Mouse (Mus musculus) adrenal gland, adult (tissue): ENCODE results near the gene Olfr1150-ps1.
A peak's percentile ranks its signal among the peaks of the same experiment; 100 is the strongest.

ENCODE experiments used
- DNase-seq, 2 experiments: peaks; one replicate each; pipeline ENCODE4 v3.0.0; 2022 to 2023; ENCODE audit warnings: low spot score in 1 of 2; ENCODE audit not compliant: inconsistent age in 2 of 2

Gene Olfr1150-ps1

GRCm38 (mm10) chr2:87843693-87844092 is at the start of gene Olfr1150-ps1:
Gene Olfr1150-ps1 (plus strand): TSS chr2:87843993.
- no peak for DNase-seq

DNA sequence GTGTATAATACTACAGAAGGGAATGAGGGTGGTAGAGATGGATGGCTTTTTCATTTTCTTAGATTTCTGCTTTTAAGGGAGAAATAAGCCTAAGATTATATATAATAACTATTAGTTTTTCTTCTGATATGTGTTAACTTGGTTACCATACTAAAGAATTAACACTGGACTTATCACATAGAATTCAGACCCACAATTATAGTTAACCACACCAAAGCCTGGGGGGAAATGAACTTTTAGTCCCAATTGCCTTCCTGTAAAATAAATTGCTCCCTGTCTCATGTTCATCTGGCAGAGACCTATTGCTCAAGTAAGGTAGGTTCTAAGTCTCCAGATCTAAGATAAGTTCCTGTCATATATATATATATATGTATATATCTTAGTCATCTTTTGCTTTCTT is 43.5 kb upstream of the Olfr1150-ps1 start, which contains the start of gene Olfr1143:
Olfr1143 (plus strand) TSS at position 301 of the 400 bp plus-strand sequence.
- DNase-seq: no peak

DNA sequence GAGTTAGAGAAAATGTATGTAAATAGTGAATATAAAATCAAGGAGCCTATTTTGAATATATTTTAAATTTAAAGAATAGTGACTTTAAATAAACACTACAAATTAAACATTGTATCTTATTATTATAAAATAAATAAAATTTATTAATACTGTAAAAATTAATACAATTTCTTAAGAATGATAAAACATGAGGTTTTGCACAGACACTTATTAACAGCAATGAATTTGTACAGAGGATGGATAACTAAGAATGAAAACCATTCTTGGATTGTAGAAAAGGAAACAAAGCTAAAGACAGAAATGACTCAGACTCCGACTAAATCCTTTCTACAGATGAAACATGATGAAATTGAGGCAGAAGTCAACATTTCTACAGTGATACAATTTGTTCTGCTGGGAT is 34.3 kb upstream of the Olfr1150-ps1 start, which contains the start of gene Olfr1145:
Olfr1145 (plus strand) TSS at position 301 of the 400 bp plus-strand sequence.
- DNase-seq: no peak

- peak in 1 of 2 experiments; percentile 6 for DNase-seq
Measured at GRCm38 (mm10) chr2:87830233-87830632, 13.6 kb upstream of the Olfr1150-ps1 start, which contains the start of gene Olfr1148. Gene Olfr1148 (plus strand): TSS chr2:87830533.

- no peak for DNase-seq
Measured at GRCm38 (mm10) chr2:87855562-87855961, 11.8 kb downstream of the Olfr1150-ps1 start, which contains the start of gene Olfr1151. Gene Olfr1151 (plus strand): TSS chr2:87855862.

GRCm38 (mm10) chr2:87866192-87866591 is 22.4 kb downstream of the Olfr1150-ps1 start, which contains the start of gene Olfr1152:
Gene Olfr1152 (plus strand): TSS chr2:87866492.
- DNase-seq: no peak

GRCm38 (mm10) chr2:87894662-87895061 is 50.9 kb downstream of the Olfr1150-ps1 start, which contains the start of gene Olfr1153:
Gene Olfr1153 (plus strand): TSS chr2:87894962.
- DNase-seq: no peak
